Mouse (Mus musculus) urinary bladder, postnatal 36 days (tissue): ENCODE data around the gene Pla2g10.
"Not testable (repeated sequence)": the region's sequence is repeated elsewhere in the genome, so short reads cannot be mapped to it uniquely, and the experiment has no call there.

Experiments used
- DNase-seq, 2 experiments: peaks; one replicate each; pipeline ENCODE4 v3.0.0; 2022; ENCODE audit warnings: low spot score in 2 of 2, mixed read lengths in 1 of 2

Pla2g10 gene

GRCm38 (mm10) chr16:13730285-13731255, at the start of gene Pla2g10:
Gene Pla2g10 (minus strand): TSS chr16:13730983.
- no peak for DNase-seq

- not testable (repeated sequence) for DNase-seq
Observed at GRCm38 (mm10) chr16:13774651-13775050, 43.9 kb upstream of the Pla2g10 start.

GRCm38 (mm10) chr16:13774011-13774410, 43.2 kb upstream of the Pla2g10 start:
- DNase-seq = not testable (repeated sequence)

GRCm38 (mm10) chr16:13772051-13772450, 41.3 kb upstream of the Pla2g10 start:
- DNase-seq = not testable (repeated sequence)

- DNase-seq = not testable (repeated sequence)
Observed at GRCm38 (mm10) chr16:13771603-13772002, 40.8 kb upstream of the Pla2g10 start.

GRCm38 (mm10) chr16:13766367-13766766, 35.6 kb upstream of the Pla2g10 start:
- DNase-seq = no peak

- DNase-seq = no peak
Observed at GRCm38 (mm10) chr16:13764519-13764918, 33.7 kb upstream of the Pla2g10 start.

- not testable (repeated sequence) for DNase-seq
Observed at GRCm38 (mm10) chr16:13762807-13763206, 32.0 kb upstream of the Pla2g10 start.

- DNase-seq = no peak
Observed at GRCm38 (mm10) chr16:13757823-13758222, 27.0 kb upstream of the Pla2g10 start.

GRCm38 (mm10) chr16:13754400-13755190, 23.8 kb upstream of the Pla2g10 start:
- peak; percentile 92 to 95 for DNase-seq

GRCm38 (mm10) chr16:13753986-13754385, 23.2 kb upstream of the Pla2g10 start:
- DNase-seq = no peak

GRCm38 (mm10) chr16:13750626-13751025, 19.8 kb upstream of the Pla2g10 start:
- no peak for DNase-seq

- DNase-seq = no peak
Observed at GRCm38 (mm10) chr16:13749981-13750380, 19.2 kb upstream of the Pla2g10 start.

- no peak for DNase-seq
Observed at GRCm38 (mm10) chr16:13749306-13749705, 18.5 kb upstream of the Pla2g10 start.

- DNase-seq = not testable (repeated sequence)
Observed at GRCm38 (mm10) chr16:13748813-13749212, 18.0 kb upstream of the Pla2g10 start.

GRCm38 (mm10) chr16:13748124-13748523, 17.3 kb upstream of the Pla2g10 start:
- no peak for DNase-seq

GRCm38 (mm10) chr16:13747708-13748107, 16.9 kb upstream of the Pla2g10 start:
- DNase-seq = no peak

GRCm38 (mm10) chr16:13740844-13741243, 10.1 kb upstream of the Pla2g10 start:
- DNase-seq = no peak

GRCm38 (mm10) chr16:13739044-13739443, 8.3 kb upstream of the Pla2g10 start:
- not testable (repeated sequence) for DNase-seq

- no peak for DNase-seq
Observed at GRCm38 (mm10) chr16:13735977-13736376, 5.2 kb upstream of the Pla2g10 start.

- peak; percentile 73 to 79 for DNase-seq
Observed at GRCm38 (mm10) chr16:13733518-13734137, 2.8 kb upstream of the Pla2g10 start.

- DNase-seq = no peak
Observed at GRCm38 (mm10) chr16:13732786-13733185, 2.0 kb upstream of the Pla2g10 start.
